Mouse (Mus musculus): ENCODE results near the gene Bnipl. TPM values are rescaled to one million over a fixed set of nuclear protein-coding genes. Genes with fewer than 3 reads are reported as not detected.
"Not testable (repeated sequence)": the region's sequence is repeated elsewhere in the genome, so short reads cannot be mapped to it uniquely, and the experiment has no call there.

The Bnipl gene
- polyA plus RNA-seq, 1 experiment from 2014 or later: 0.63 TPM

DNA sequence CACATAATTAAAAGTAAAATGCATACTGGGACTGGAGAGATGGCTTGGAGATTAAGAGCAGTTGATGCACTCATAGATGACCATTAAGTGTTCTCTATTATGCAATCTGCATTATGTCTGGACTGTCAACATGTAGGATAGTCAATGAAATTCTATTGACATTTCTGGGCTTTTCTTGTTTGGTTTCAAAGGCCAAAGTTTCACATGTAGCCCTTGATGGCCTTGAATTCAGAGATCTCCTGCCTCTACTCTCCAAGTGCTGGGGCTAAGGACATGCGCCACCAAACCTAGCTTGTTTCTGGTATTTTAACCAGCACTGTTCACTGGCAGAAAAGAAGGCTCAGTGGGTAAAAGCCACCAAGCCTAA lies 37.4 kb downstream of the Bnipl start:
- Histone ChIP-seq H3K36me3 (replicated peaks) (peaks cover 34% of the 10 kb centered on the region), H3K4me3 (replicated peaks) (no peak overlapping the region), H3K4me1 (peaks cover 16% of the 10 kb centered on the region), H3K27ac (no peak overlapping the region), H3K27me3 (no peaks in the 10 kb centered on the region), H3K4me2 (no peak overlapping the region), H3K9me3 (no peaks in the 10 kb centered on the region), H3K9ac (no peak overlapping the region)
- WGBS: 100% methylated on average over 1 of the region's 1 CpGs
- no peak for ATAC-seq (ENCODE audit: low FRiP score)

DNA sequence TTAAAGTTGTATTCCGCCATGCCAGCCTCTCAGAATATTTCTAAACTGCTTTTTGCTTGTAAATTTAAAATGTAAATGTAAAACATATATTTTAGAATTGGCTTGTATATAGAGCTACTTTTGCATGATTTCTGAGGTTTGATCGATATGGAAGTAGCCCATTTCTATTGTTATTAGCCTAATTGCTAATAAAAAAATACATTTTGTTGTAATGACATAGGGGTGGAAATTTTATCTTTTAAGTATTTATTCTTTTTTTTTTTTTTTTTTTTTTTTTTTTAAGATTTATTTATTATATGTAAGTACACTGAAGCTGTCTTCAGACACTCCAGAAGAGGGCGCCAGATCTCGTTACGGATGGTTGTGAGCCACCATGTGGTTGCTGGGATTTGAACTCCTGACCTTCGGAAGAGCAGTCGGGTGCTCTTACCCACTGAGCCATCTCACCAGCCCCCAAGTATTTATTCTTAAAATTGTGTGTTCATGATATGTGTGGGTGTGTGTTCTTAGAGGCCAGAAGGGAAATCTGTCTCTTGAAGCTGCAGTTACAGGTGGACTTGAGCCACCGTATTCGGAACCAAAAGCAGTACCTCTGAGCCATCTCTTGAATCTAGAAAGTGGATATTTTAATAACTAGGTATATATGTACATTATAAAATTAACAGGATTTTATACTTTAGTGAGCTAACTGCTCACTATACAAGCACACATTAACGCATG lies 37.9 kb downstream of the Bnipl start:
- not testable (repeated sequence) for ATAC-seq (ENCODE audit: low FRiP score); H3K27me3 ChIP-seq; H3K4me3 ChIP-seq (replicated peaks); H3K27ac ChIP-seq; H3K9me3 ChIP-seq; H3K4me2 ChIP-seq; H3K9ac ChIP-seq
- 90% methylated on average over 9 of the region's 10 CpGs for WGBS
- peaks cover 11% of the 10 kb centered on the region for H3K4me1 ChIP-seq
- peaks cover 28% of the 10 kb centered on the region for H3K36me3 ChIP-seq (replicated peaks)

DNA sequence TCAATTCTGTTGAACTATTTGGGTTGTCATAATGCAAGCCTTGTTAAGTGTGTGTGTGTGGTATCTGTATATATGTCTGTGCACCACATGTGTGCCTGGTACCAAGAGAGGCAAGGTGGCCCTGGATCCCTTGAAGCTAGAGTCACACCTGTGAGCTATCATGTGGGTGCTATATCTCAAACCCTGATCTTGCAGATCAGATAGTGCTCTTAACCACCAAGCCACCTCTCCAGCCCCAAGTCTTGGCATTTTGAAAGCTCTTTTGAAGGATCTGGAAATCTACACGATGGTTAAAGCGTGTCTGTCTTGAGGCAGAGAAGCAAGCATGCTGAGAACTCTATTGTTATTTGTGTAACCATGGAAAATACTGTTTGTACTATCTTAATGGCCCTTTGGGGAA lies 40.4 kb downstream of the Bnipl start:
- WGBS: 67% methylated on average over 2 of the region's 2 CpGs
- no peak overlapping the region for H3K4me2 ChIP-seq
- H3K4me1 ChIP-seq: no peaks in the 10 kb centered on the region
- H3K27ac ChIP-seq: no peak overlapping the region
- H3K4me3 ChIP-seq (replicated peaks): no peak overlapping the region
- H3K27me3 ChIP-seq: no peaks in the 10 kb centered on the region
- no peak overlapping the region for H3K9ac ChIP-seq
- no peak for ATAC-seq (ENCODE audit: low FRiP score)
- H3K36me3 ChIP-seq (replicated peaks): peaks cover 46% of the 10 kb centered on the region
- H3K9me3 ChIP-seq: no peaks in the 10 kb centered on the region

DNA sequence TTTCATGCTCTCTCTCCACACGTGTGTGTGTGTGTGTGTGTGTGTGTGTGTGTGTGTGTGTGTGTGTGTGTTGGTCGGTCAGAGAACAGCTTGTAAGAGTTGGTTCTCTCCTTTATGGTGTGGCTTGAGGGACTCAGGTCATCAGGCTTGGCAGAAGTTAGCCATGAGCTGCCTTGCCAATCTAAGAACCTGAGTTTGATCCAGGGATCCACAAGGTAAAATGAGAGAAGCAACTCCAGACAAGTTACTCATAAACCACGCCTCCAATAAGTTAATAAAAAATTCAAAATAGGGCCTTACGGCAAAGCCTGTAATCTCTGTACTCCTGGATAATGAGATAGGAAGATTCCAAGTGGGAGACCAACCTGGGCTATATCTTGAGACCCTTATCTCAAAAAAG lies 42.7 kb downstream of the Bnipl start:
- 90% methylated on average over 3 of the region's 4 CpGs for WGBS
- Histone ChIP-seq H3K36me3 (replicated peaks) (peaks cover 53% of the 10 kb centered on the region), H3K4me1 (no peaks in the 10 kb centered on the region), H3K9me3 (no peaks in the 10 kb centered on the region), H3K4me2 (no peak overlapping the region), H3K9ac (no peak overlapping the region), H3K4me3 (replicated peaks) (no peak overlapping the region), H3K27ac (no peak overlapping the region), H3K27me3 (no peaks in the 10 kb centered on the region)
- ATAC-seq (ENCODE audit: low FRiP score): no peak

DNA sequence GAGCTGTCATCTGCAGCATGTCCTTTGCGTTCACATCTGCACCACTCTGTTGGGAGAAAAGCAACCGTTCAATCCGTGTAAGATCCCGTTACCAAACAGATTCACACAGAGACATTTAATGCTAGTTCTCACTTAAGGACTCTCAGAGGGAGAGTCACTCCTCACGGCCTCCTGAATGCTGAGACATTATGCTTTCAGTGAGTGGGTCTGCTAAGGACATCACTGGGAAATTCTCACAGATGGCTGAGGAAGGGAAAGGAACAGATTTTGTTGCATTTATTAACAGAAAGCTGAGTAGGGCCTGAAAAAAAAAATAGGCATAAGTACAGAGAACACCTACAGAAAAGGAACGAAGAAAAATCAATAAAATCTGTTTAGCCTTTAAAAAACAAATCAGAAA lies 47.1 kb downstream of the Bnipl start:
- Histone ChIP-seq H3K4me1 (no peaks in the 10 kb centered on the region), H3K27me3 (no peaks in the 10 kb centered on the region), H3K27ac (no peak overlapping the region), H3K9ac (no peak overlapping the region), H3K36me3 (replicated peaks) (peaks cover 86% of the 10 kb centered on the region), H3K4me3 (replicated peaks) (no peak overlapping the region), H3K4me2 (no peak overlapping the region), H3K9me3 (no peaks in the 10 kb centered on the region)
- 91% methylated on average over 6 of the region's 6 CpGs for WGBS
- no peak for ATAC-seq (ENCODE audit: low FRiP score)

DNA sequence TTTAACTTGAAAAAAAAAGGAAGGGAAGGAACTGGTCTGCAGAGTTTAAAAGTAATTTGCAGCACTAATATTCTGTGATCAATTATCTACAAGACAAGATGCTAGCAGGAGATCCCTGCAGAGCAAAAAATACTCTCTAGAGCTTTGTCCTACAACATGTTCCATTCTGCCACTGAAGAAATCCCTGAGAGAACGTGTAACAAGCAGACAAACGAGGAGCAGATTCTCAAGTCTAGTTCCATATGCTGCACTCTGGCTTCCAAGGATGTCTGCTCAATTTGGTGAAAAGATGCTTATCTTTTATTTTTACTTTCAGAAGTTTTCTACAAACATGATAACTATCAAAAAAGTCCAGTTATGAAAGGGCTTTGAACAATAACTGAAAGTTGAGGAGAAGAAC lies 50.4 kb downstream of the Bnipl start:
- Histone ChIP-seq H3K36me3 (replicated peaks) (peaks cover 97% of the 10 kb centered on the region), H3K27me3 (no peaks in the 10 kb centered on the region), H3K4me1 (no peaks in the 10 kb centered on the region), H3K27ac (no peak overlapping the region), H3K9ac (no peak overlapping the region), H3K4me3 (replicated peaks) (no peak overlapping the region), H3K9me3 (no peaks in the 10 kb centered on the region), H3K4me2 (no peak overlapping the region)
- ATAC-seq (ENCODE audit: low FRiP score): no peak
- WGBS: 77% methylated on average over 2 of the region's 2 CpGs

DNA sequence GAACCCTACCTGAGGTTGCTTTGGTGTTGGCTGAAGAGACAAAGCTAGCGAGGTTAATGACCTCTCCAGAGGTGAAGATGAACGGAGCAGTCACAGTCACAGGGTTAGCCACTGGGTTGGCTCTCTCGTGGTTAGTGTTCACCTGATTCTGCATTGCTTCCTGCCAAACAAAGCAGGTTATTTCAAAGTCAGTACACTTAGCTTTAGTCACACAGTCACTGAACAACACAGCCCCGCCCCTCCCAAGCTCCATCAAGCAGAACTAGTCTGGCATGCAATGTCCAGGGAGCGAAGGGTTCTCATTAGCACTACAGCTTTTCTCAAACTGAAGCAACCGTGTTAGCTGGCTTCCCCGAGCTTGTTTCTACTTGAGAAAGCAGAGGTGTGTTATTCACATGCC lies 50.9 kb downstream of the Bnipl start:
- Histone ChIP-seq H3K9ac (no peak overlapping the region), H3K4me1 (no peaks in the 10 kb centered on the region), H3K36me3 (replicated peaks) (peaks cover 97% of the 10 kb centered on the region), H3K4me2 (no peak overlapping the region), H3K27ac (no peak overlapping the region), H3K27me3 (no peaks in the 10 kb centered on the region), H3K4me3 (replicated peaks) (no peak overlapping the region), H3K9me3 (no peaks in the 10 kb centered on the region)
- WGBS: 83% methylated on average over 7 of the region's 7 CpGs
- no peak for ATAC-seq (ENCODE audit: low FRiP score)

DNA sequence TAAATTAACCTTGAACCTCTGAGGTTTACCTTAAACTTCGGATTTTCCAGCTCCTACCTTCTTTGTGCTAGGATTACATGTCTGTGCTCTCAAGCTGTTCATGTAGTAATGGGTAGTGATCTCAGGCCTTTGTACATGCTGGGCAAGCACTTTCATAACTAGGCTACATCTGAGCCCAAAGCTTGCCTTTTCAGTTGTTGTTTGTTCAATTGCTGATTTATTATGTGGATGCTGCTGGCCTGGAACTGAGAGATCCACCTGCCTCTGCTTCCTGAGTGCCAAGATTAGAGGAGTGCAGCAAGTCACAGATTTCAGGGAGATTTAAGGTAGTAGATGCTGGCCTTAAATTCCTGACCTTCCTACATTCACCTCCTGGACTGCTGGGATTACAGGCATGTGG lies 51.9 kb downstream of the Bnipl start:
- no peaks in the 10 kb centered on the region for H3K9me3 ChIP-seq
- H3K27me3 ChIP-seq: no peaks in the 10 kb centered on the region
- no peak for ATAC-seq (ENCODE audit: low FRiP score)
- no peak overlapping the region for H3K4me2 ChIP-seq
- peaks cover 95% of the 10 kb centered on the region for H3K36me3 ChIP-seq (replicated peaks)
- H3K4me1 ChIP-seq: no peaks in the 10 kb centered on the region
- WGBS: 75% methylated on average over 1 of the region's 1 CpGs
- no peak overlapping the region for H3K4me3 ChIP-seq (replicated peaks)
- H3K9ac ChIP-seq: no peak overlapping the region
- no peak overlapping the region for H3K27ac ChIP-seq

DNA sequence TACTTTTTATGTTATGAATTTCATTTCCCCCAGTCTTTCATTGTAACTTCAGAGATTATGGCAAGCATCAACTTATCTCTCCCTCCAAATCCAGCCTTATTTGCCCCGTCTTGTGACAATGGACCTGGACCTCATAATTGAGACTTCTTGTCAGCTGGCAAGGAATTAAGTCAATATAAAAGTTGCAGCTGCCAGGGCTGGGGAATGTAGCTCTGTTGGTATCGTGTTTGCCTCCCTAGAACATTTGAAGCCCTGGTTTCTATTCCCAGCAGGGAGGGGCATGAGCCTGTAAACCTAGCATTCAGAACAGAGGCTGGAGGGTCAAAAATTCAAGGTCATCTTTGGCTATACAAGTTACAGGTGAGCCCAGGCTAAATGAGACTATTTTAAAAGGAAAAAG lies 55.2 kb downstream of the Bnipl start:
- Histone ChIP-seq H3K27me3 (no peaks in the 10 kb centered on the region), H3K4me2 (no peak overlapping the region), H3K27ac (no peak overlapping the region), H3K4me1 (no peaks in the 10 kb centered on the region), H3K9ac (no peak overlapping the region), H3K36me3 (replicated peaks) (peaks cover 78% of the 10 kb centered on the region), H3K9me3 (no peaks in the 10 kb centered on the region), H3K4me3 (replicated peaks) (no peak overlapping the region)
- no peak for ATAC-seq (ENCODE audit: low FRiP score)
- 95% methylated on average over 2 of the region's 2 CpGs for WGBS

DNA sequence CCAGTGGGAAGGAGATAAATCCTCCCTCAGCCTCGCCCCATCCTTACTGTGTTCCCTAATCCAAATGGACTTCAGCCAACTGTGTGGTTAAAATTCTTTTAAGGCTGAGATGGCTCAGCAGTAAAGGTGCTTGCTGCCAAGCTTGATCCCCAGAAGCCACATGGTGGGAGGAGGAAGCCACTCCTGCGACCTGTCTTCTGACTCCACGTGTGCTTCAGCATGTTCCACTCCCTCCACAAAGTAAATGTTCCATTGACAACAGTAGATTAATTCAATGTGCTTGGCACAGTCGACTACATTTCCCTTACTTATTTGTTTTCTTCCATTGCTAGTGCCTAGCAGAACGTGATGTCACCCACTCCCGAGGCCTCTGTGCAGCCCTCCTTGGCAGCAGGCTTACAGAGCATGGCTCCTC lies 56.3 kb downstream of the Bnipl start:
- H3K9ac ChIP-seq: no peak overlapping the region
- WGBS: 81% methylated on average over 6 of the region's 6 CpGs
- no peak overlapping the region for H3K27ac ChIP-seq
- no peak overlapping the region for H3K4me3 ChIP-seq (replicated peaks)
- no peaks in the 10 kb centered on the region for H3K9me3 ChIP-seq
- no peaks in the 10 kb centered on the region for H3K4me1 ChIP-seq
- no peak overlapping the region for H3K4me2 ChIP-seq
- no peak for ATAC-seq (ENCODE audit: low FRiP score)
- H3K27me3 ChIP-seq: no peaks in the 10 kb centered on the region
- peaks cover 75% of the 10 kb centered on the region for H3K36me3 ChIP-seq (replicated peaks)

Other genes starting within 250 kb of the Bnipl start
- gene Zfp687, start 235.7 kb downstream of the Bnipl start, polyA plus RNA-seq (2016; fragmentation: Nextera tagmentation; extraction: Ambion mirVana): 36.6 and 39.0 TPM in 2 replicates
- gene Psmd4, start 208.6 kb downstream of the Bnipl start, polyA plus RNA-seq (2016; fragmentation: Nextera tagmentation; extraction: Ambion mirVana): 283 and 295 TPM in 2 replicates
- 21.4 and 23.0 TPM in 2 replicates for gene Pip5k1a, start 144.3 kb downstream of the Bnipl start, polyA plus RNA-seq (2016; fragmentation: Nextera tagmentation; extraction: Ambion mirVana)
- 242 and 252 TPM in 2 replicates for gene Vps72, start 140.2 kb downstream of the Bnipl start, polyA plus RNA-seq (2016; fragmentation: Nextera tagmentation; extraction: Ambion mirVana)
- 0.97 and 1.1 TPM in 2 replicates for gene Tmod4, start 126.7 kb downstream of the Bnipl start, polyA plus RNA-seq (2016; fragmentation: Nextera tagmentation; extraction: Ambion mirVana)
- 84.6 and 95.1 TPM in 2 replicates for gene Scnm1, start 117.2 kb downstream of the Bnipl start, polyA plus RNA-seq (2016; fragmentation: Nextera tagmentation; extraction: Ambion mirVana)
- gene Lysmd1, start 117.1 kb downstream of the Bnipl start, polyA plus RNA-seq (2016; fragmentation: Nextera tagmentation; extraction: Ambion mirVana): 19.7 and 21.1 TPM in 2 replicates
- 1.5 and 2.0 TPM in 2 replicates for gene Tnfaip8l2, start 108.8 kb downstream of the Bnipl start, polyA plus RNA-seq (2016; fragmentation: Nextera tagmentation; extraction: Ambion mirVana)
- gene Sema6c, start 90.7 kb downstream of the Bnipl start, polyA plus RNA-seq (2016; fragmentation: Nextera tagmentation; extraction: Ambion mirVana): 31.2 and 34.5 TPM in 2 replicates
- gene Gabpb2, start 33.3 kb downstream of the Bnipl start, polyA plus RNA-seq (2016; fragmentation: Nextera tagmentation; extraction: Ambion mirVana): 12.2 and 12.5 TPM in 2 replicates
- 105 and 110 TPM in 2 replicates for gene Cdc42se1, start 22.5 kb downstream of the Bnipl start, polyA plus RNA-seq (2016; fragmentation: Nextera tagmentation; extraction: Ambion mirVana)
- gene Mllt11, start 19.0 kb downstream of the Bnipl start, polyA plus RNA-seq (2016; fragmentation: Nextera tagmentation; extraction: Ambion mirVana): 96.2 and 98.8 TPM in 2 replicates
- gene Gm128, start 9.6 kb downstream of the Bnipl start, polyA plus RNA-seq (2016; fragmentation: Nextera tagmentation; extraction: Ambion mirVana): 0.12 and 0.31 TPM in 2 replicates
- 37.4 and 39.8 TPM in 2 replicates for gene Mindy1, start 30.2 kb upstream of the Bnipl start, polyA plus RNA-seq (2016; fragmentation: Nextera tagmentation; extraction: Ambion mirVana)
- 30.0 and 30.9 TPM in 2 replicates for gene Prune1, start 30.9 kb upstream of the Bnipl start, polyA plus RNA-seq (2016; fragmentation: Nextera tagmentation; extraction: Ambion mirVana)
- 1.1 and 1.4 TPM in 2 replicates for gene Anxa9, start 56.0 kb upstream of the Bnipl start, polyA plus RNA-seq (2016; fragmentation: Nextera tagmentation; extraction: Ambion mirVana)
- gene Cers2, start 63.6 kb upstream of the Bnipl start, polyA plus RNA-seq (2016; fragmentation: Nextera tagmentation; extraction: Ambion mirVana): 109 and 111 TPM in 2 replicates
- 66.2 and 70.2 TPM in 2 replicates for gene Setdb1, start 106.0 kb upstream of the Bnipl start, polyA plus RNA-seq (2016; fragmentation: Nextera tagmentation; extraction: Ambion mirVana)
- not detected in 2 replicates for gene 4930558C23Rik, start 151.6 kb upstream of the Bnipl start, polyA plus RNA-seq (2016; fragmentation: Nextera tagmentation; extraction: Ambion mirVana)
- gene Arnt, start 183.2 kb upstream of the Bnipl start, polyA plus RNA-seq (2016; fragmentation: Nextera tagmentation; extraction: Ambion mirVana): 31.2 and 32.6 TPM in 2 replicates
- gene Ctsk, start 248.1 kb upstream of the Bnipl start, polyA plus RNA-seq (2016; fragmentation: Nextera tagmentation; extraction: Ambion mirVana): 6.0 and 8.1 TPM in 2 replicates

All from forebrain, embryonic 12.5 days (tissue).